Mouse (Mus musculus) liver, adult 2 months (tissue): ENCODE data around the gene Gm11639.

Experiments
- CTCF ChIP-seq: fragments of 200-500 bp; IDR thresholded peaks from 2 replicates; pipeline ENCODE4 v1.5.1; 2011; ENCODE audit warnings: low read depth, low read length, control low read depth
- POLR2A ChIP-seq: fragments of 200-500 bp; IDR thresholded peaks from 2 replicates; pipeline ENCODE4 v1.6.1; 2011; ENCODE audit warnings: low read length, control low read depth; ENCODE audit not compliant: insufficient read depth; ENCODE audit errors: extremely low read depth

DNA sequence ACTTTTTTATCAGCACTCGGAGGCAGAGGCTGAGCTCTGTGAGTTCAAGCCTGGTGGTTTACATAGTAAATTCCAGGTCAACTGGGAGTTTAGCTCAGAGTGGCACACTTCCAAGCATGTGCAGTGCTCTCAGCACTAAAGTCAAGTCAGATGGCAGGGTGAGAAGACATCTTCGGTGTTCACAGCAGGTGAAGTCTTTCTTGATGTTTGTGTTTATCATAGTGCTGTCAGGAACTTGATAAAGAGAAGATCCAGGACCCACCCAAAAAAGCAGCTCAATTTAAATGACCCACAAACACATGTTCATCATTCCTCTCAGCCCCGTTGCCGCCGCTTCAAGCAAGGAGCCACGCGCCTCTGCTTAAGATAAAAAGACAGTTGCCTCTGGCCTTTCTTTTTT is 450.2 kb downstream of the Gm11639 start:
- no peak for TF ChIP-seq CTCF
- TF ChIP-seq POLR2A = no peak
